Mouse (Mus musculus) adrenal gland, postnatal 14 days (tissue): ENCODE results near the gene E2f4. TPM values are rescaled to one million over a fixed set of nuclear protein-coding genes. Genes with fewer than 3 reads are reported as not detected.

ENCODE experiments used
- DNase-seq: peaks from one replicate; pipeline ENCODE4 v3.0.0; 2021; ENCODE audit warnings: mixed read lengths
- total RNA-seq: library from RNA; stranded (reverse); gene quantifications from 2 replicates; pipeline ENCODE4 v1.2.3, GENCODE M21; 2021

E2f4 gene
- total RNA-seq, 1 experiment from 2014 or later, result 44.9 TPM

- DNase-seq, result no peak
Observed at GRCm38 (mm10) chr8:105293405-105293804, 4.1 kb upstream of the E2f4 start.

- DNase-seq, result no peak
Observed at GRCm38 (mm10) chr8:105294776-105295175, 2.7 kb upstream of the E2f4 start.

GRCm38 (mm10) chr8:105295256-105295655 lies 2.2 kb upstream of the E2f4 start:
- no peak for DNase-seq

- DNase-seq, result peak; percentile 80
Observed at GRCm38 (mm10) chr8:105295895-105296573, 1.4 kb upstream of the E2f4 start, which contains the start of gene Exoc3l. Exoc3l (minus strand) TSS chr8:105296101.

- DNase-seq, result no peak
Observed at GRCm38 (mm10) chr8:105298351-105299252, 1.1 kb downstream of the E2f4 start.

GRCm38 (mm10) chr8:105299962-105300361 lies 2.5 kb downstream of the E2f4 start:
- no peak for DNase-seq

- no peak for DNase-seq
Observed at GRCm38 (mm10) chr8:105303396-105303795, 5.9 kb downstream of the E2f4 start.

- DNase-seq, result no peak
Observed at GRCm38 (mm10) chr8:105303874-105304273, 6.4 kb downstream of the E2f4 start.

GRCm38 (mm10) chr8:105304325-105305210 lies 7.1 kb downstream of the E2f4 start:
- no peak for DNase-seq

- DNase-seq, result peak; percentile 83
Observed at GRCm38 (mm10) chr8:105305211-105306145, 8.0 kb downstream of the E2f4 start, which contains the start of gene Elmo3. Elmo3 (plus strand) TSS chr8:105305601.

- DNase-seq, result no peak
Observed at GRCm38 (mm10) chr8:105306146-105306691, 8.8 kb downstream of the E2f4 start.

- no peak for DNase-seq
Observed at GRCm38 (mm10) chr8:105307670-105308069, 10.2 kb downstream of the E2f4 start.

- DNase-seq, result no peak
Observed at GRCm38 (mm10) chr8:105308428-105308827, 11.0 kb downstream of the E2f4 start.

GRCm38 (mm10) chr8:105309142-105309847 lies 11.8 kb downstream of the E2f4 start:
- DNase-seq, result no peak

- no peak for DNase-seq
Observed at GRCm38 (mm10) chr8:105310118-105310517, 12.7 kb downstream of the E2f4 start.

GRCm38 (mm10) chr8:105311718-105312117 lies 14.3 kb downstream of the E2f4 start:
- DNase-seq, result no peak

- DNase-seq, result no peak
Observed at GRCm38 (mm10) chr8:105312891-105313481, 15.5 kb downstream of the E2f4 start.

GRCm38 (mm10) chr8:105313622-105314402 lies 16.3 kb downstream of the E2f4 start:
- no peak for DNase-seq
